Mouse (Mus musculus) heart, embryonic 16.5 days (tissue): Measurements from ENCODE around the gene Adamts9. TPM values are rescaled to one million over a fixed set of nuclear protein-coding genes. Genes with fewer than 3 reads are reported as not detected.
A peak's percentile ranks its signal among the peaks of the same experiment; 100 is the strongest.

Source experiments
- ATAC-seq: fragments of 200-750 bp; cut with Nextera tagmentation; replicated peaks from 2 replicates; pipeline ENCODE4 v1.8.0; 2017; ENCODE audit warnings: moderate number of reproducible peaks; ENCODE audit not compliant: insufficient read depth, low FRiP score; ENCODE audit errors: extremely low read depth
- H3K27ac ChIP-seq: fragments of 300-500 bp; sonication (generic); 2 replicates; pipeline ENCODE4 v1.5.1; 2014; ENCODE audit warnings: mild to moderate bottlenecking, low read length, control low read depth, moderate library complexity
- H3K27me3 ChIP-seq: fragments of 300-500 bp; sonication (generic); 2 replicates; pipeline ENCODE4 v1.6.1; 2014; ENCODE audit warnings: low read length, mixed read lengths; ENCODE audit not compliant: control insufficient read depth, insufficient read depth
- H3K36me3 ChIP-seq: fragments of 300-500 bp; sonication (generic); 2 replicates; pipeline ENCODE4 v1.6.1; 2014; ENCODE audit not compliant: control insufficient read depth, insufficient read depth
- H3K4me1 ChIP-seq: fragments of 300-500 bp; sonication (generic); 2 replicates; pipeline ENCODE4 v1.6.1; 2014; ENCODE audit warnings: low read length, mixed read lengths; ENCODE audit not compliant: control insufficient read depth, insufficient read depth
- H3K4me2 ChIP-seq: fragments of 300-500 bp; sonication (generic); 2 replicates; pipeline ENCODE4 v1.6.1; 2014; ENCODE audit warnings: low read depth, mild to moderate bottlenecking, control low read depth, low read length
- H3K4me3 ChIP-seq: fragments of 300-500 bp; sonication (generic); 2 replicates; pipeline ENCODE4 v1.5.1; 2014; ENCODE audit warnings: mild to moderate bottlenecking, control low read depth, low read length
- H3K9ac ChIP-seq: fragments of 300-500 bp; sonication (generic); 2 replicates; pipeline ENCODE4 v1.6.1; 2014; ENCODE audit warnings: low read length, control low read depth
- H3K9me3 ChIP-seq: fragments of 300-500 bp; sonication (generic); replicated peaks from 2 replicates; pipeline ENCODE4 v1.6.1; 2016; ENCODE audit warnings: low read length; ENCODE audit not compliant: control insufficient read depth
- WGBS: fragments of 180-500 bp; shearing (Covaris S2); extraction: QIAGEN DNeasy Blood & Tissue Kit; methylation state at CpG from one replicate; pipeline ENCODE4 v1.1.7; 2014; 5-methylcytosine and 5-hydroxymethylcytosine counted together
- polyA plus RNA-seq: library from polyadenylated mRNA; unstranded; fragments of >200 nt; fragmentation: Nextera tagmentation; extraction: Ambion mirVana; gene quantifications from 2 replicates; pipeline ENCODE4 v1.2.1, GENCODE M21; 2015

The Adamts9 gene
- polyA plus RNA-seq, 1 experiment from 2014 or later, result 6.3 TPM

DNA sequence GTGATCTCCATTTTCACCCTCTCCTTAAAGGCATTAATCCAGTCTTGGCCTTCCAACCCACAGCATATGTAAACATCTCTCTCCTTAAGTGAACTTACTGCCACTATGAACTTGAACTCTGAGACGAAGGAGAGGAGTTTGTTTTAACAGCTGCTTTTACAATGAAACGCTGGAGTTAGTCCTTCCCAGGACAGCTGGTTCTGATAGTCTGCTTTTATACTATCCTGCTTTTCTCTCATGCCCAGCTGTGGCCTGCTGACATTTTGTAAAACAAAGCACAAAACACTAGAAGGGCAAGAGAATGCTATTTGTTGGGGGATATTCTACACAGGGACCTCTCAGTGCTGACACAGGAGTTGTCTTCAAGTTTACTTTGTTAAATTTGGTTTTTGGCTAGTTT lies 101.3 kb downstream of the Adamts9 start:
- no peak for ATAC-seq
- Histone ChIP-seq H3K36me3 (peaks cover 5% of the 10 kb centered on the region; the same call in 1 of the 2 replicates), H3K27ac (no peak overlapping the region), H3K4me3 (no peak overlapping the region), H3K9me3 (no peaks in the 10 kb centered on the region), H3K27me3 (no peaks in the 10 kb centered on the region), H3K4me2 (no peak overlapping the region), H3K4me1 (peaks cover 13% of the 10 kb centered on the region), H3K9ac (no peak overlapping the region)
- WGBS, result 47% methylated on average over 2 of the region's 2 CpGs

DNA sequence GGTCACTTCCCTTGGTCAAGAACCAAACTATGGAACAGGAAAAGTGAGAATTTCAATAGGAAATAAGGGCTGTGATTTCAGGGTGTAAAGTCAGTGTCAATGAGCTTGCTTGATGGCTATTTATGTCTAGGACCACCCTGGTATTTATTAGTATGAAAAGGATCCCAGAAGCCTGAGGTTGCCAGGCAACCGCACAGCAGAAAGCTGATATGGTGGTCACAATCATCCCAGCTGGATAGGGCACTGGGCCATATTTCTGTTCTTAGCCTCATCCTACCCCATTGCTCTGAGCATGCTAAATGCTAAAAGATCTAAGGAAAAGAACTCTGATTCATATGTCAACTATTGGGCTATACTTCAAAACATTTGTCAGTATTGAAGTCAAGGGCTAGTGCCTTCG lies 112.2 kb downstream of the Adamts9 start:
- no peak for ATAC-seq
- Histone ChIP-seq H3K27ac (no peak overlapping the region), H3K9me3 (no peaks in the 10 kb centered on the region), H3K27me3 (no peaks in the 10 kb centered on the region), H3K4me3 (no peak overlapping the region), H3K4me2 (no peak overlapping the region), H3K9ac (no peak overlapping the region), H3K4me1 (peaks cover 29% of the 10 kb centered on the region), H3K36me3 (peaks cover 3% of the 10 kb centered on the region; the same call in 1 of the 2 replicates)
- 84% methylated on average over 2 of the region's 2 CpGs for WGBS

DNA sequence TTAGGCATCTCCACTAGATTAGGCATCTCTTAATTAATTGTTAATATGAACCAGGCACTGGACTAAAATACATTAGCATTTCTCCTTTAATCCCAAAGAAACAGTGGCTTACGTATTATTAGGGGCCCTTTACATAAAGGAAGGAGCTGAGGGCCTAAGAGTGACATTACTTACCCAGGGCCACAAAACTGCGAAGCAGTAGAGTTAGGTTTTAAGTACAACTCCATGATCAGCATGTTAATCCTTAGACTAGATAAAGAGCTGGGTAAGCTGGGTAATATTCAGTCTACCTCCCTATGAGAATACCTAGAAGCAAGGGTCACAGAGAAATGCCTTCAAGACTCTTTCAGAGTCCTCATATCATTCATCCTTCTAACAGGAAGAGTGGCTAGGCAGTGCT lies 114.1 kb downstream of the Adamts9 start:
- Histone ChIP-seq H3K36me3 (peaks cover 3% of the 10 kb centered on the region; the same call in 1 of the 2 replicates), H3K4me1 (peaks cover 25% of the 10 kb centered on the region), H3K4me3 (no peak overlapping the region), H3K27me3 (no peaks in the 10 kb centered on the region), H3K9me3 (no peaks in the 10 kb centered on the region), H3K27ac (no peak overlapping the region), H3K9ac (no peak overlapping the region), H3K4me2 (no peak overlapping the region)
- 98% methylated on average over 2 of the region's 2 CpGs for WGBS
- ATAC-seq, result no peak

DNA sequence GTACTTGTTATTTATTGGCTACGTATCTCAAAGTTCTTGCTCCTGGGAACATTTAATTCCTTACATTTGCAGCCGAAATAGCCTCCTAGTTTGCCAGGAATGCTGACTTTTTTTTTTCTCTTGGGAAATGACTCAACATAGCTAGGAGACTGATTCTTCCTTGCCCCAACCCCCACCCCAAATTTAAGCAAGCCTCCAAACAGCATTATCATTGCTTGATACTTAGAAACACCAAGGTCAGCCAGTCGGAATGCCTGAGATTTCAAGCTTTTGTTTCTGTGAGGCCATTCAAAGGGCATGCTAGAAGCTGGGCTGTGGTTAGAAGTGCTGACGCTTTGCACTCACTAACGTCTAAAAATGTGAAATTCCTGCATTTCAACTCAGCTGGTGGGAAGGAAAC lies 115.9 kb downstream of the Adamts9 start:
- peaks cover 6% of the 10 kb centered on the region; the same call in 1 of the 2 replicates for H3K36me3 ChIP-seq
- H3K4me2 ChIP-seq, result no peak overlapping the region
- H3K9me3 ChIP-seq, result no peaks in the 10 kb centered on the region
- no peak overlapping the region for H3K9ac ChIP-seq
- no peaks in the 10 kb centered on the region for H3K27me3 ChIP-seq
- peaks cover 25% of the 10 kb centered on the region for H3K4me1 ChIP-seq
- no peak overlapping the region for H3K4me3 ChIP-seq
- WGBS, result 25% methylated on average over 5 of the region's 5 CpGs
- H3K27ac ChIP-seq, result peak overlapping the region; percentile 33
- ATAC-seq, result peak; percentile 6; the same call in 1 of the 2 replicates

DNA sequence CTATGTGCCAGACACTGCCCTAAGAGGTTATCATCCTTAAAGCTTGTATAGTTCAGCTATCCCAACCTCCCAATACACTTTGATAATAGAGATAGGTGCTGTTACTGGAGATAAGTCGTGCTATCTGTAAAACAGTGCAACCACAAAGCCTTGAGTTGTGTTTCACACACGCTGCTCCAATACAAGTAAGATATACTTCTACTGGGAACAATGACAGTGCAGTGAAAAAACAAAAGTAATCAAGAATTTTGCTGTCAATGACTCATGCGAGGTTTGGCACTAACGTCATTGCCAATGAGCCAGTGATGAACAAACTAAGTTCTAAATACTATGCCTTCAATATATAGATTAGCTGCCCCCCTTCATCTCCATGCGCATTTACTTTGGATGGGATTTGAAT lies 116.7 kb downstream of the Adamts9 start:
- Histone ChIP-seq H3K4me3 (no peak overlapping the region), H3K27me3 (no peaks in the 10 kb centered on the region), H3K4me1 (peaks cover 21% of the 10 kb centered on the region), H3K9ac (no peak overlapping the region), H3K27ac (no peak overlapping the region; the same call in 1 of the 2 replicates), H3K36me3 (peaks cover 10% of the 10 kb centered on the region; the same call in 1 of the 2 replicates), H3K9me3 (no peaks in the 10 kb centered on the region), H3K4me2 (no peak overlapping the region)
- ATAC-seq, result no peak
- WGBS, result 67% methylated on average over 5 of the region's 5 CpGs

DNA sequence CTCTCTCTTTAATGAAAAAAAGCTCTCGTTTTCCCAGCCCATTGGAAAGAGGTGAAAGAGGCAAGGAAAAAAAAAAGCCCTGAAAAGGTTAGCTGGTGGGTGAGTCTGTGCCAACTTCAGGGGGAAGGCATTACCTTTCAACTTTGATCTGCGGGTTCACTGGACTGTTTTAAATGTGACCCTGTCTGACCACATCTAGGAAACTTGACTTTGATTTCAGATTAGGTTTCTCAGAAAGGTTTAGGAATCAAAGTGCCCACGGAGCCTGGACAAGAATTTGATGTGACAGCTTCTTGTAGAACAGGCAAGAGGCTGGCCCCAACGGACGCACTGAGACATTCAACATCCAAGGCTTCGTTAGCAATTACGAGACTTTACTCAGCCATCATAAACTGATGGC lies 119.3 kb downstream of the Adamts9 start:
- no peak overlapping the region for H3K27ac ChIP-seq
- no peaks in the 10 kb centered on the region for H3K27me3 ChIP-seq
- no peak overlapping the region for H3K4me2 ChIP-seq
- H3K9ac ChIP-seq, result no peak overlapping the region
- H3K36me3 ChIP-seq, result peaks cover 10% of the 10 kb centered on the region; the same call in 1 of the 2 replicates
- WGBS, result 86% methylated on average over 7 of the region's 7 CpGs
- no peak overlapping the region for H3K4me3 ChIP-seq
- no peak for ATAC-seq
- peaks cover 17% of the 10 kb centered on the region for H3K4me1 ChIP-seq
- H3K9me3 ChIP-seq, result no peaks in the 10 kb centered on the region

DNA sequence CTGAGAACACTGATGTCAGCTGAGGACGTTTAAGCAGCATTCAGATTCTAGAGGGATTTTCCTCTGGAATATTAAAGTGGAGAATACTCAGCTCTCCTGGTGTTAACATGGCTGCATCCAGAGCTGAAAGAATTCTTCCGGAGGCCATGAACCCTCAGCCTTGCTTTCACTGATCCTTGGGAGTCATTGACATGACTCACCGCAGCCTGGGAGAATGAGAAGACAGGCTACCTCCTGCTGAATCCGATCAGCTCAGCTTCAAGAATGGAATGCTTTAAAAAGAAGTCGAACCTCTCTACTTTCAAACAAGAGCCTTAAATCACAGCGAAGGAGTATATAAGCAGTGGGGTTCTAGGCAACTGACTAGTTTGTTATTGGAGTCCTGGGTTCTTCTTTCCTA lies 121.3 kb downstream of the Adamts9 start:
- Histone ChIP-seq H3K27me3 (no peaks in the 10 kb centered on the region), H3K9me3 (no peaks in the 10 kb centered on the region), H3K36me3 (peaks cover 10% of the 10 kb centered on the region; the same call in 1 of the 2 replicates), H3K9ac (no peak overlapping the region), H3K27ac (no peak overlapping the region), H3K4me2 (no peak overlapping the region), H3K4me1 (peaks cover 6% of the 10 kb centered on the region), H3K4me3 (no peak overlapping the region)
- no peak for ATAC-seq
- WGBS, result 64% methylated on average over 6 of the region's 6 CpGs

DNA sequence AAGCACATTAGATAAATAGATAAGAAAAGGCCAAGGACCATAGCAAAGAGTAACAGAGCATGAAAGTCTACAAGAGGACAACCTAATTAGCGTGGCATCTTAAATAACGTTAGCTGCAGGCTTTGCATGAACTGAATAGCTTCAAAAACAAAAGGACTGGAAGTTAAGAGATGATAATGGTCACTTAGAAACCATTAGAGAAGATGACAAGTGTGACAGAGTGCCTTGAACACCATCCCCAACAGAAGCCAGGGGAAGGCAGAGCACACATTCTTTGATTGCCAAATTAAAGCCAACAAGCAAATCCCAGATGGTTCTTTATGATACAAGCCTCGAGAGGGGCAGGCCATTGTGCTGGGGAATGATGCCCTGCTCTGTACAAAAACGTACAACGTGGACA lies 121.7 kb downstream of the Adamts9 start:
- 72% methylated on average over 5 of the region's 5 CpGs for WGBS
- no peaks in the 10 kb centered on the region for H3K9me3 ChIP-seq

DNA sequence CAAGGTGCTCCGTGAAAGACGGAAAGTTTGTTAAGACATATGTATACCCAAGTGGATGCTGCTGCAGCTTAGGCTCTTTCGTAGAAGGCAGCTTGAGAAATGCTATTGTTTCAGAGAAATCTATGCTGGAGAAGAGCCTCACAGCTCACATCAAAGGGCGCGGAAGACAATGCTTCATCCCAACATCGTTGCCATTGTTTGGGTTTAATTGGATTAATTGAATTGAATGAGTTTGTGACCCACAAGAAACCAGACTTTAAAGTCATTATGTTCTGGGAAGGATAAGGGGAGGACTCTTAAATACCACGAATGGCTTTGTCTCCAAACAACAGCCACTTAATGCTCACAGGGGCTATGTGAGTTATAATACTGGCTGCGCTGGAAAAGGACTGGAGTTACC lies 125.6 kb downstream of the Adamts9 start:
- no peak for ATAC-seq
- no peak overlapping the region for H3K27ac ChIP-seq
- H3K4me1 ChIP-seq, result peaks cover 13% of the 10 kb centered on the region
- no peaks in the 10 kb centered on the region for H3K9me3 ChIP-seq
- H3K36me3 ChIP-seq, result peaks cover 18% of the 10 kb centered on the region
- 81% methylated on average over 8 of the region's 8 CpGs for WGBS
- H3K4me3 ChIP-seq, result no peak overlapping the region
- H3K27me3 ChIP-seq, result no peaks in the 10 kb centered on the region
- no peak overlapping the region for H3K4me2 ChIP-seq
- no peak overlapping the region for H3K9ac ChIP-seq

More for the DNA sequence above, 121.7 kb downstream of the Adamts9 start:
- Histone ChIP-seq H3K4me2 (no peak overlapping the region), H3K27me3 (no peaks in the 10 kb centered on the region), H3K4me1 (peaks cover 5% of the 10 kb centered on the region; the same call in 1 of the 2 replicates), H3K27ac (no peak overlapping the region), H3K4me3 (no peak overlapping the region), H3K36me3 (peaks cover 10% of the 10 kb centered on the region; the same call in 1 of the 2 replicates), H3K9ac (no peak overlapping the region)
- no peak for ATAC-seq
